Mouse (Mus musculus) lung, postnatal 4 days (tissue): ENCODE results near the gene Nav1.

Source experiments
- DNase-seq, 2 experiments: peaks; one replicate each; pipeline ENCODE4 v3.0.0; 2021

The Nav1 gene

DNA sequence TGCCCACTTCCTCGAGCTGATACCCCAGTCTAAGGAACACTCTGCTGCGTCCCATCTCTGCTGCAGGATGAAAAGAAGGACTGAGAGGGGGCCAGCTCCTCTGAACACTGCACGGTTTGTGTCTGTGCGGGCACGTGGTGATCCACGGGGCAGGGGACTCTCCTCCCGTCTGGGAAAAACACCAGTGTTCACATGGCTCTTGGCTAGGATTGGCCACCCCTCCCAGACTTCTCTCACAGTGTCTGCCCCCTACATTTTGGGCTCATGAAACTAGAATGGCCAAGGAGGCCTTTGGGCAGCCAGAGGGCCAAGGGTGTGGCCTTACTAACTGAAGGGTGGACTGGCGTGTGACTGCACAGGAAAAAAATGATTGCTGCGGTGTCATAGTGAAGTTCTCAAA, 125.4 kb downstream of the Nav1 start:
- no peak for DNase-seq

DNA sequence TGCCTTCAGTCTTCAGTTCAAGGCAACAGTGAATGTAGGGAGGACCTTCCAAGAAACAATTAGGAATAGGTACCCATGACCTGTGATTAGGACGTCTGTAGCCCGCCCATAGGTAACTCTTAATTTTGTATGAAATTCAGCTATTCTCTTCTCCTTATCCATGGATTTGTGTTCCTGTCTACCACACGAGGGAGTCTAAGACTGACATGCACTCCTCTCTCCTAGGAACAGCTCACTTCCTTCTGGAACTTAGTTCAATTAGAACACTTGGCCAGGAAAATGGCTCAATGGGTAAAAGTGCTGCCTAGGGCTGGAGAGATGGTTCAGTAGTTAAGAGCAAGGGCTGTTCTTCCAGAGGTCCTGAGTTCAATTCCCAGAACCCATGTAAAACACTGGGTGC, 126.3 kb downstream of the Nav1 start:
- no peak for DNase-seq

DNA sequence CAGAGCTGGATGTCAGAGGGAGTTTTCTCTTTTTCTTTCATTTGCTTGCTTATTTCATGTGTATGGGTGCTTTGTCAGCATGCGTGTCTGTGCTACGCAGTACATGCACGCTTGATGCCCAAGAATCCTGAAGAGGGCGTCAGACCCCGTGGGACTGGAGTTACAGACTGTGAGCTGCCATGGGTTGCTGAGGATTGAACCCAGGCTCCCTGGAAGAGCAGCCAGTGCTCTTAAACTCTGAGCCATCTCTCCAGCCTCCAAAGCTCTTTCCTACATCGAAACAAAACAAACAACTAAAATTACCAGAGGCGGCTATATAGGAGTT, 131.6 kb downstream of the Nav1 start:
- DNase-seq: no peak

DNA sequence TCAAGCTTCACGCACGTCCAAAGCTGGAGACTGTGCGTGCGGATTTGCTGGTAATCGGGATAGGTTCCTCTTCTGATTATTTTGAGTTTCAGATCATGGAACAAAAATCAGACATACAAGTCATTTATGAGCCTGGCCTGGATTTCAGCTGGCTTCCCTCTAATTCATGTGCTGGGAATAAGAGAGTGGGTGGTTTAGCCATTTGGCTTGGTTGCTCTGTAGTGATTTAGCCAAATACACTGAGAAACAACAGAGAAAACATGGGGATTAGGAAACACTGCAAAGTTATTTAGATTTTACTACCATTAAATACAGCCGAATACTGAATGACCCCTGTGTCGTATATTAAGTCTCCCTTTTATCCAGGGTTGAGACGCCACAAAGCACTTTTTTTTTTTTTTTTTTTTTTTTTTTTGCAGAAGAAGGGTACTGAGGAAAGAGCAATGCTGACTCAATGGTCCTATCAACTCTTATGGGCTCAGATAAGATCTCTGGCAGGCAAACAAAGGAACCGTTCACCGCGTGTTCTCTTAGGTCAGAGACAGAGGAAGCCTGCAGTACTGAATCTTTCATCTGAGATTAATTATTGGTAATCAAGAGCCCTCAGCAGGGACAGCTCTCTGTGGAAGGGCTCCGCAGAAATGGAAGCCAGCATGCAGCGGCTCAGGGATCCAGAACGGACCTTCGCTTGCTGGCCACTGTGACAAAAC, 132.1 kb downstream of the Nav1 start:
- DNase-seq: no peak

DNA sequence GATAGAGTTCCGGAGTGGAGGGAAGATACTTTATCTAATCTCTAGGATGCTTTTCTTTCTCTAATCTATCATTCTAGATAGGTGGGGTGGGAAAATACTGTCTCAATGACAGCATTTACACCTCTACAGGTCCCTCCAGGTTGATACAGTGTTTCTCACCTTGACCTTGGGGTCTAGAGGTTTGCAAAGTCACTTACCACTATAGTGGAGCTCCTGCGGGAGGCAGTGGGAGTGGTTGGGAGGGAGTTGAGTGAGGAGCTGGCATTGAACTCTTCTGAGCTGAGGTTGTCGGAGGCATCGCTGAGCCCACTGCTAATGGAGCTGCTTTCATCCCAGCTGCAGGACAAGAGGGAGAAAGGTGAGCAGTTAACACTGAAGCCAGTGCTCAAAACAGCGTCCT, 134.6 kb downstream of the Nav1 start:
- DNase-seq: no peak

DNA sequence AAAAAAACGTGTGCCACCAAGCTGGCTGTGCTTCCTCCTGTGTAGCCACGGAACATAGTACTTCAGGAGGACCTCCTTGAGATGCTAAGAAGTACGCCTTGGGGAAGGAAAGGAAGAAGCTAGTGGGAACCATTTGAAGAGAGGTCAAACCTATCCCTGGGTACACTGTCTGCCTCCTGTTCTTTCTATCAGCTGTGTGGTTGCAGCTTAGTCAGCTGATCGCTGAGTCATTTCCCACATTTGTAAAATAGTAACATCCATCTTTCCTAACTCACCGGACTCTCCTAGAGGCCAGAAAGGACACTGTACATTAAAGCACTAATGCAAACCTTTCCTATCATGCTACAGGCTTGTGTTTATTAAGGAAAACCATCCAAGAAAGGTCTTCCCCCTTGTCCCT, 135.4 kb downstream of the Nav1 start:
- DNase-seq: no peak

DNA sequence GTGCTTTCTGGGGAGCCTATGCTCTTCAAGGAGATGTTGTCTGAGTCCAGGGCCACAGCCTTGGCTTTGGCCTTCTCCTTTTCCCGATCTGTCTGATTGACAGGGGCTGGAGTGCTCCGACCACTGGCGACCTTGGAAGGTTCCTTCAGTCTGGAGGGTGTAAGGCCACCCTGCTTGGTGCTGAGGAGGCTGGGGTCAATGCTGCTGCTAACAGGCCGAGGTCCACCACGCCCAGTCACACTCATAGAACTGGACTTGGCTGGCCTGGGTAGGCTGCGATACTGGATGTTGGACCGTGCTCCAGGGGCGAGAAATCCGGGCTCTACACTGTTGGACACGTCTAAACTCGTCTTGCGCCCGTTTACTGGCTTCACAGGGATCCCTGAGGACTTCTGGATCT, 136.5 kb downstream of the Nav1 start:
- no peak for DNase-seq

DNA sequence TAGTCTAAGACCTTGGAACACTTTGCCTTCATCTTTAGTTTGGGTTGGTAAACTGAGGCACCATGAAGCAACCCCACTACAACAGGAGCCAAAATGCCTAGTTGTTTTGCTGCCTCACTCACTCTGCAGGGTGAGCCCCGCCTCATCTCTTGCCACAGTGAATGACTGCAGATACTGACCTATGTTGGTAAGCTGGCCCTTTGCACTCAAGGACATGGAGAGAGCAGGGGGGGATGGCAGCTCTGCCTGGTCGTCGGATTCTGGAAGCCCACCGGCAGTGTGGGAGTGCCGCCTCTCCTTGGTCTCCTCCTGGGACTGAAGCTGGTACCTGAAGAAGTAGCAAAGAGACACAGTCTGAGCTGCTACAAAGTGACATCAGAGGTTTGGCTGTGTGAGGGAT, 139.6 kb downstream of the Nav1 start:
- DNase-seq: no peak

DNA sequence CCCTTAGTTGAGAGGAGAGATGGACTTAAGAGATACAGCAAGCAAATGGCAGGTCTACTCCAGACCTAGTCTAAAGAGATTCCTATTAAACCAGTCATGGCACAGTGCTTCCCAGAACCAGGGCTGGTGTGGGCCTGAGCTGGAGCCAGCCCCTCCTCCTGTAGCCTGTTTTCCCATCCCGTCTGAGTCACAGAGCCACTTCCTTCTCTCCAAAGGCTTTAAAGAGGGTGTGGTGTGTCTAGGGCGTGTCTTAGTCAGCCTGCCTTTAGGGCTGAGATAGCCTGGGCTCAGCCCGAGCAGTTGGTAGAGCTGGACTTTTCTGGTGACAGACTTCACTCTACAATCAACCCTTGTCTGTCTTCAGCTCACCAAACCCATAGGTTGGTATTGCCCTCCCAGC, 140.2 kb downstream of the Nav1 start:
- DNase-seq: no peak

DNA sequence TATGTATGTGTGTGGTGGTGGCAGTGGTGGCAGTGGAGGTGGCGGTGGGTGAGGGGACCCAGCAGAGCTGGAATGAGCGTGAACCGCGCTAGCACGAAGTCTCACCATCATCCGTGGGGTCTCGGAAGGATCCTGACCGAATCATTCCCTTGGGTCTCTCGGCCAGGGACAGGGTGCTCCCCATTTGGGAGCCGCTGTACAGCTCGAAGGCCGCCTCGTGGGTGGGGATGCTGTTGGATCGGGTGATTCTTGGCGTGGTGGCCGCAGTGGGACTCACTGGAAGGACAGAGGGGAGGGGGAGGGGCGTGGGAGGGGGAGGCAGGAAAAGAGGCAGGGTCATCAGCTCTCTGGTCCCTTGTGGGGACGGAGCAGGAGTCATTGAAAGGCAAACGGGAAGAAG, 141.4 kb downstream of the Nav1 start:
- no peak for DNase-seq

DNA sequence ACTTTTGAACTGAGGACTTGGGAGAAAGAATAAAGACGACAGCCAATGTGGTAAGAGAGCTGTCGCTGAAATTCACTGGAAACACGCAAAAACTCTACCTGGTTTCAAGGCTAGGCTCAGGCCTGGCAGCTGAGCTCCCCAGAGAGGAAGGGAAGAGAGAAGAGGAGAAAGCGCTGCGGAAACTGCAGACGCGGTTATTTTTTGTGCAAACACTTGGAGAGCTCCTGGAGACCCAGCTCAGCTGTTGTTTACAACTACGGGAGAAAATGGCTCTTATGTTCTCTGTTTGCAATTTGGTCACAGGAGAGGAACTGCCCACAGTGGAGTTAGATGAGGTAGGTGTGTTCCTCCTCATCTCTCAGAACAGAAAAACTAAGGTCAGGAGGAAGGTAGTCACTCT, 144.4 kb downstream of the Nav1 start:
- DNase-seq: no peak

DNA sequence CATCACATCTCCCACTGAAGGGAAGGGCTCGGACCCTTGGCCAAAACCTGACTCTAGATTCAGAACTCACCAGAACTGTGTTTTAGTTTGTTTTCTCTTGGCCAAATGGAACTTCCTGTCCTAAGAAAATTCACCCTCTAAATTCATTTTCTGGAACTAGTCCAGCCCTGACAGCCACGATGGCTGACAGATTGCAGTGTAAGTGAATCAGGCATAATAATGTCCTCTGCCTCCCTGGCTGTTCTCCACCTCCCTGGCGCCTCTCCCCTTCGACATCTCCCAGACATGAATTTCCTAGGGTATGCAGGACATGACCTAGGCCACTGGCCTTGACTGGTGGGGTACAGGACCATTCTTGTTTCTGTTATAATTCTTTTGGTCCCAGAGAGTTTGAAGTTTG, 144.8 kb downstream of the Nav1 start:
- DNase-seq: peak in 1 of 2 experiments; percentile 49

DNA sequence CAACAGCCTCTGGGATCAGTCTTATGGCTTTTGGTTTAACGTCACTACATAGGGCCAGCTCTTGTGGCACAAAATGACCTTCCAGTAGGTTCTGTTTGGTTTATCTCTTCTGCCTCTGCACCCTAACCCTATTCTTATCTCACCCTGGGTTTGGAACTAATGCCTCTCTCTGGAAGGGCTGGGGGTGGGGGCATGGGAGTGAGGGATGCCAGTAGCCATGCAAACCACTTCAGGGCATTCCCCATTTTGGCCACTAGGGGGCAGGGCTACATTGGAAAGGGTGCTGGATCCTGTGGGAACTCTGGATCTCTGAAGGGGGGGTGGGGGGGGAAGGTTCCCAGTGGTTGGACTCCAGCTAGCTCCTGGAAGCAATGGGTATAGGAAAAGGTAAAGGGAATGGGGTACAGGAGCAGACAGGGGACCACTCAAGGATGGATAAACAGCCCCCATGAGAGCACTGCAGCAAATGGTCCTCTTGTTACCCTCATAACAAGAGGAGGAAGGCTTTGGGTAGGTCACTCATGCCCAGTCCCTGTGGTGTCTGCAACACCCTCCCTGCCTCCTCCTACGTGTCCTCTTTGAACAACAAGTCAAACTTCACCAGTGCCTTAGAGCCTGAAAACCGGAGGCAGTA, 145.9 kb downstream of the Nav1 start:
- peak; percentile 70 to 81 for DNase-seq

DNA sequence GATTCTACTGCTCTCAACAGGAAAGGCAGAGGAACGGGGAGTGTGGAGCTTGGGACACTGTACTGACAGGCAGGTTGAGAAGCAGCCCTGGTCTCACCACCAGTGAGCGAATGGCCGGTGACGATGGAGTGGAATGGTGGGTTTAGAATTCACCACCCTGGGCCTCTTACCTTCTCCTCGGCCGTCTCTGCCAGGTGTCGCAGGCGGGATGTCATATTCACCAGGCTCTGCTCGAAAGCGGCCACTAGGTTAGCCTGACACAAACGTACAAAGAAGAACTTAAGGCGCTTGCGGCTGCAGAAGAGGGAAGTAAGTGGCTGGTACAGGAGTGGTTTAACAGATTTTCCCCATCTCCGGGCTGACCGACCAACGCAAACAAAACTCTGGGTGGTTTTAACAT, 146.6 kb downstream of the Nav1 start:
- DNase-seq: no peak

DNA sequence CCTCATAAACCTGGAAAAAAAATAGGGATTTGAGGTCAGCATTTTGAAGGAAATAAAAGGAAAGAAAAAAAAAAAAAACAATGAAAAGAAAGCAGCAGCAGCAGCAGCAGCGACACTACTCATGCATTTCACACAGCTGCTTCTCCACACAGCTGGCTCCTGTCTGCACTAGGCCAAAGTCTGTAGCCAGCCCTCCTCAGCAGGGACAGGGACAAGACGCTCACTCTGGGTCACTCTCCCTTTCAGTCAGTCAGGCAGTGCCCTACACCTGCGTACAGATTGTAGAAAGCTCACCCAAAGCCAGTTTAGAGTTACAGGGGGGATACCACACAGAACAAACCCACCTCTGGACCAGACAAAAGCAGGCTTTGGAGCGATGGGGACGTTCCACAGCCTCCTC, 149.2 kb downstream of the Nav1 start:
- DNase-seq: no peak

DNA sequence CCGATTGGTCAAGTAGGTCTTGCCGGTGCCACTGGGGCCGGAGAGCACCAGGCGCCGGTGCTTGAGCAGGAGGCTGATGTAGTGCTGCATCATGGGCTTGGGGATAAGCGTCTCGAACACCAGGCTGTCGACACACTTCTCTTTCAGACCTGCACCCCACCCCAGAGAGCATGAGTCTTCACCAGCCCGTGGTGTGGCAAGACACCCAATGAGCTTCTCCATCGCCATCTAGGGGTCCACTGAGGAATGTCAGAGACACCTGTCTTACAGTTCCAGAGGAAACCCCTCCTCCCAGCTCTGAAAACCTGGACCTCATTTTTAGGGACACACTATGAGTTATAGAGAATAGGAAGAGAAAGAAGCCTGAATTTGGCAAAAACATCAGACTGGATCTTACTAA, 154.8 kb downstream of the Nav1 start:
- peak in 1 of 2 experiments; percentile 28 for DNase-seq

DNA sequence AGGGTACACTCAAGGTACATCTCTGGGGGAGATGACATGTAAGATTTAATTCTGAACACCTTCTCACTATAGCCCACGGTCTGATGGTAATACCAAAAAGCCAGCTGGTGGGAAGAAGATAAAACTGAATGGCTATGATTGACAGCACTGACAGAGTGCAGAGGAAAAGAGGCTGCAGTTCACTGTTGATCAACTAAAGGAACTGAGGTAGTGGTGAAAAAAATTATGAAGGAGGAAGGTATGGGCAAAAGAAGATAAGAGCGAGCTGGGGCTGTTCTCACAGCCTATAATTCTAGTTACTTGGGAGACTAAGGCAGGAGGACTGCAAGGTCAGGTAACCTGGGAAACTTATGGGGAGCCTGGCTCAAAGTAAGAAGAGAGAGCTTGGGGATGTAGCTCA, 155.7 kb downstream of the Nav1 start:
- DNase-seq: no peak

DNA sequence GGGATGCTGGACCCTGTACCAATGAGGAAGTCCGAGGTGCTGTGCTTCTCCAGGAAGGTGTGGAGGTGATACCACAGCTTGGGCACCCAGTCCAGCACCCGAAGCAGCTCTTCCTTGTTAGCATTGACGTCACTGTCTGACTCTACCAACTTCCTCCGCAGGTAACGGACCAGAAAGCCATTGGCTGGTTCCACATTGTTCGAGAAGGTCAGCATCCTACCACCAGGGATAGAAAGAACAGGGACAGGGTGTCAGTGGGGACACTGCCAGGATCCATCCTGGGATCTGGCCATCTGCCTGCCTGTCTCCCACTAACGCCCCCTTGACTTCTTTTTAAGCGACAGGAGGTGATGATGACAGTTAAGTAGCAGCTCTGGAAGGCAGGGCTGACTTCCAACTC, 157.2 kb downstream of the Nav1 start:
- no peak for DNase-seq

DNA sequence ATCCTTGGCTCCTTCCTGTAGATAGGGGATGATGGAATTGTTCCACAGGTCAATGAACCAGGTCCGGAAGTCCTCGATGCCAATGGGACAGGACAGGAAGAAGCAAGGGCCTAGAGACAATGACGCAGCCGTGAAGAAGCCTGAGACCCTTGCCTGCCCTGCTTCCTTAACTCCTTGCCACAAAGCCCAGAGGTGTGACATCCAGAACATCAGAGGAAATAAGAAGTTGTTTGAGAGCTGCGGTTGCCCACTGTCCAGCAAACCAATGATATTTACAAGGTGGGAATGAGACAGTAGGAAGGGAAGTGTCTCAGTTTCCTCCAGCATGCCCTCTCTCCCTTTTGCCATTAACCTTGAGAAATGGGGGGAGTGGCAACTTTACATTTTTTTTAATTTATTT, 158.2 kb downstream of the Nav1 start:
- no peak for DNase-seq

DNA sequence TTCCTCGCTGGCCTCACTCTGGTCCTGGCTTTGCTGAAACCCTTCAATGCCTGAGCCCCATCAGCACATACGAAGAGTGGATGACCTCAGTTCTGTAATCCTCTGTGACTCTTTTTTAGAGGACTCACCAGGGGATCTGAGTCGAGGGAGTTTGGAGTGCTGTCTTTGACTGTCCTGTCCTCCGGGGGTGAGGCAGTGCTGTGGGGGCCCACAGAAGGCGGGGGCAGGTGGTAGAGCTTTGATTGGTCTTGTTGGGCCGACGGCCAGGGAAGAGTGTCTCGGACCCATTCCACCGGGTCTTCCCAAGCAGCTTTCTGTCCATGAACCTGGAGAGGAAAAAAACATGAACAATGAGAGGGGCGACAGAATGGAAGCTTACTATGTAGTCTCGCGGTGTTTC, 163.6 kb downstream of the Nav1 start:
- DNase-seq: no peak

DNA sequence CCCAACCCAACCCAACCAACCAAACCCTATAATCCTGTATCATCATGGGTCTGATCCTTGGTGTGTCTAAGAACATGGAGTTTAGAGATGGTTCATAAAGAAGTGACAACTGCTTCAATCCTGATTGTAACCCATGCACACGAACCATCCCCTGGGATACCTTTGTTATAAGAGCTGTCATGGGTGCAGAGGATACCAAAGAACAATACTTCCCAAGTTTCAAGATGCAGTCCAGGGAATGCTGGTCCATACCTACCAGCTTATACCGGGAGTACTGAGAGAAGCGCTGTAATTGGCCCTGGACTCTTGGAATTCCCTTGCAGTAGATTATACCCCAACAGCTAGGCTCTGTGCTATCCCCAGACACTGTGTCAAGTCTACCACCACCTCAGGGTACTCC, 165.2 kb downstream of the Nav1 start:
- no peak for DNase-seq

DNA sequence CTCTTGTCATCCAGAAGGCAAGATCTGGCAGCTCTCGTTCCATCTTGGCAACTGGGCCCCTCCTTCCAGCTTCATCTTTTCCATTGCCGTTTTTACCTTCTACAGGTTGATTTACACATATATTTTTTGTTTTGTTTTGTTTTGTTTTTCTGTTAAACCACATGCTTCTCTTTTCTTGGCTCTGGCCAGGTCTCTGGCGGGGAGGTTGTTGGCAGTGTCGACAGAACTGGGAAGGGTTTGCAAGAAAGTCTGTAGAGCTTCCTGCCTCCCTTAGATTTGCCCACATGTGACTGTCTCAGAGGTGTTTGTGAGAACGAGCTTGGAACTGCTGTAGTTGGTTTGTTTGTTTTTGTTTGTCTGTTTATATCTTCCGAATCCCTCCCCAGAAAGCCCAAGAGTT, 166.1 kb downstream of the Nav1 start:
- DNase-seq: no peak

DNA sequence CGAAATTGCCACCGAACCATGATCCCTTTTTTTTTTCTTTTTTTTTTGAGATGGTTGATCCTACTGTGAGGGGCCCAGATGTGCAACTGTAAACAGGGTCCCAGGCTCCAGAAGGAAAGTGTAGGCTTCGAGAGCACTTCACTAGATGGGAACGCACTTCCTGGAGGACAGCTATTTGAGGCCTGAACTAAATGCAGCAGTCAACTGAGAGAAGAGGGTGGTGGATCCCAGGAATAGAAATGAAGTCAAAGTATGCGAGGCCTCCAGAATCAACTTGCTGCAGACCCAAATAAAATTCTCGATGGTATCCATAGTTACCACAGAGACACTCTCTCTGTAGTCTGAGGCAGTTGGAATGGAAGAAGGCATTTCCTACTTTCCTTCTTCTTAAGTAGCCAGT, 168.3 kb downstream of the Nav1 start:
- DNase-seq: no peak

DNA sequence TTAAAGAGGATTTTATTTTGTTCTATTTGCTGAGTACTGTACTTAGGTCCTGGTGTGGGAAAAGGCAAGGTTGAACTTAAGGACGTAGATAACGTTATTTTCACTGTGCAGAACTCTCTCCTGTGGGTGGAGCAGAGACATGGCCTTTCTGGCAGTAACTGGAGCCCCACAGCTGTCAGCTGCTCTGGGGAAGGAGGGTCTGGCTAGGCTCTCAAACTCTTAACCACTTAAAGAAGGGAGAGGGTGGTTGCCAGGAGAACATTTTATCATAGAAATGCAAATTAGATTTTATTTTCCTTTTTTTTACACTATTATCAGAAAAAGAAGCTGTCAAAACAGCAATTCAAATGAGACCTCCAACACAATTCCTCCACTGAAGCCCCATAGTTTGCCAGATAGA, 171.3 kb downstream of the Nav1 start:
- DNase-seq: no peak

DNA sequence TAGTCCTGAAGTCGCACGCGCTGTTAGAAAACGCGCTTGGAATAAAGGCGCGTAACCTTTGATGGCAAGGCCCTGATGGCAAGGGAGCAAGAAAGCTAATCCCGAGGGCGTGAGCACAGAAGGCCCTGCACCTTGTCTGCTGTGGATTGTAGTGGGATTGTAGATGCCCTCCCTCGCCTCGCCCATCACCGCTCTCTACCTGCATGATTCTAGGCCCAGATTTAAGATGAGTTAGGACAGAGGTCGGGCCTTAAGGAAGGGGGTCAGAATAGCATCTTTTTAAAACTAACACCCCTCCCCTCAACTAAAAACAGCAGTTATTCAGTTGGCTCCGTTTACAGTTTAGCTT, 176.5 kb downstream of the Nav1 start:
- DNase-seq: no peak
